In the genomic region with DNA sequence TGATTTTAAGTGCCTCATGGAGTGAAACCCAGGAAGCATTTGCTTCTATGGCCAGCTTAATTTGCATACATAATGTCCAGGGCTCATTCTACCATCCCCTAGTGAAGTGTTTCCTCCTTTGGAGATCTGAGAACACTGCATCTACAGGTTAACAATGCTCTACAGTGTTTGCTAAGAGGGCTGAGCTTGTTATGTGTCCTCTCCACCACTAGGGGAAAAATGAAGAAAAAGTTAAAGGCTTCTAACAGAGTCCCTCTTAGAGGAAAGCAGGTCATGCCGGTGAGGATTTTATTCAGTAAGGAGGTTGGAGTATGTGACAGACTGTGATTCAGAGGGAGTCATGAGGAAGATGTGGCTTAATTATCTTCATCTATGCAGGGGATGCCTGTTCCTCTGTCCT, we compare ENCODE assay signal across 19 mouse cellular contexts.
A peak's percentile ranks its signal among the peaks of the same experiment; 100 is the strongest.
DNase-seq lines count a peak whose midpoint lies in the region; ATAC-seq and TF ChIP-seq lines count a peak whose summit lies in the region.
"Had no signal": no experiment of that assay in that cellular context is flagged by ENCODE, and none has a peak within 500 bp of the region (broad histone marks: within the 10 kb centered on the region; RNA-seq: fewer than 3 reads in every experiment).

No protein-coding gene starts in this region.

- H3K27me3 ChIP-seq in forebrain, postnatal 0 days (ENCODE audit: insufficient read depth, low read length) = no peaks in the 10 kb centered on the region
- H3K27me3 ChIP-seq in forebrain, embryonic 15.5 days = no peaks in the 10 kb centered on the region
- no peaks in the 10 kb centered on the region for H3K27me3 ChIP-seq in kidney, postnatal 0 days (ENCODE audit: insufficient read depth, low read length)
- no peaks in the 10 kb centered on the region for H3K27me3 ChIP-seq in midbrain, embryonic 11.5 days (ENCODE audit: control insufficient read depth, insufficient read depth, low read length)
- H3K27me3 ChIP-seq in midbrain, embryonic 15.5 days (replicated peaks) = no peaks in the 10 kb centered on the region
- H3K27me3 ChIP-seq: hindbrain, embryonic 15.5 days had no signal

- 0 out of 2 replicates have a peak, but pooled peaks cover 3% of the 10 kb centered on the region for H3K4me1 ChIP-seq in forebrain, postnatal 0 days (ENCODE audit: insufficient read depth)
- H3K4me1 ChIP-seq in forebrain, embryonic 15.5 days = peaks cover 13% of the 10 kb centered on the region; the same call in 1 of the 2 replicates
- 0 out of 2 replicates have a peak, but pooled peaks cover 7% of the 10 kb centered on the region for H3K4me1 ChIP-seq in kidney, postnatal 0 days (replicated peaks; ENCODE audit: insufficient read depth, low read length)
- H3K4me1 ChIP-seq in midbrain, embryonic 11.5 days (ENCODE audit: control insufficient read depth, insufficient read depth, low read length) = peaks cover 30% of the 10 kb centered on the region
- H3K4me1 ChIP-seq in midbrain, embryonic 15.5 days = peaks cover 28% of the 10 kb centered on the region

- no peak overlapping the region for H3K9ac ChIP-seq in forebrain, postnatal 0 days
- H3K9ac ChIP-seq in forebrain, embryonic 15.5 days (replicated peaks) = no peak overlapping the region
- no peak overlapping the region for H3K9ac ChIP-seq in kidney, postnatal 0 days (ENCODE audit: low read depth, low read length)
- no peak overlapping the region for H3K9ac ChIP-seq in midbrain, embryonic 11.5 days (ENCODE audit: low read length)
- H3K9ac ChIP-seq in midbrain, embryonic 15.5 days = no peak overlapping the region
- H3K9ac ChIP-seq: hindbrain, embryonic 15.5 days had no signal

- H3K9me3 ChIP-seq in forebrain, postnatal 0 days (ENCODE audit: low read length) = no peaks in the 10 kb centered on the region
- H3K9me3 ChIP-seq in forebrain, embryonic 15.5 days = no peaks in the 10 kb centered on the region
- H3K9me3 ChIP-seq in kidney, postnatal 0 days (replicated peaks; ENCODE audit: low read length) = no peaks in the 10 kb centered on the region
- H3K9me3 ChIP-seq in midbrain, embryonic 11.5 days (ENCODE audit: control insufficient read depth, low read length) = no peaks in the 10 kb centered on the region
- no peaks in the 10 kb centered on the region for H3K9me3 ChIP-seq in midbrain, embryonic 15.5 days
- H3K9me3 ChIP-seq: hindbrain, embryonic 15.5 days had no signal

- WGBS in forebrain, postnatal 0 days = 58% methylated on average over 1 of the region's 1 CpGs
- WGBS in forebrain, embryonic 15.5 days = 61% methylated on average over 1 of the region's 1 CpGs
- WGBS in kidney, postnatal 0 days = 38% methylated on average over 1 of the region's 1 CpGs
- 74% methylated on average over 1 of the region's 1 CpGs for WGBS in midbrain, embryonic 11.5 days
- WGBS in midbrain, embryonic 15.5 days = 57% methylated on average over 1 of the region's 1 CpGs

- no peak overlapping the region for H3K4me2 ChIP-seq in forebrain, postnatal 0 days (ENCODE audit: low read depth)
- no peak overlapping the region for H3K4me2 ChIP-seq in forebrain, embryonic 15.5 days (replicated peaks)
- no peak overlapping the region for H3K4me2 ChIP-seq in kidney, postnatal 0 days (ENCODE audit: low read length)
- no peak overlapping the region for H3K4me2 ChIP-seq in midbrain, embryonic 11.5 days
- H3K4me2 ChIP-seq in midbrain, embryonic 15.5 days = no peak overlapping the region
- H3K4me2 ChIP-seq: hindbrain, embryonic 15.5 days; liver, embryonic 11.5 days had no signal

- H3K27ac ChIP-seq in forebrain, postnatal 0 days (ENCODE audit: low read depth, low read length) = no peak overlapping the region
- H3K27ac ChIP-seq in forebrain, embryonic 15.5 days (replicated peaks) = no peak overlapping the region
- no peak overlapping the region for H3K27ac ChIP-seq in kidney, postnatal 0 days
- no peak overlapping the region for H3K27ac ChIP-seq in midbrain, embryonic 11.5 days (ENCODE audit: low read depth, low read length)
- no peak overlapping the region for H3K27ac ChIP-seq in midbrain, embryonic 15.5 days
- H3K27ac ChIP-seq: gastrocnemius, adult 2 months had no signal

- no peaks in the 10 kb centered on the region for H3K36me3 ChIP-seq in forebrain, postnatal 0 days (ENCODE audit: insufficient read depth)
- H3K36me3 ChIP-seq in forebrain, embryonic 15.5 days = no peaks in the 10 kb centered on the region
- H3K36me3 ChIP-seq in kidney, postnatal 0 days (ENCODE audit: insufficient read depth, low read length) = no peaks in the 10 kb centered on the region
- no peaks in the 10 kb centered on the region for H3K36me3 ChIP-seq in midbrain, embryonic 11.5 days (ENCODE audit: control insufficient read depth, insufficient read depth, low read length)
- no peaks in the 10 kb centered on the region for H3K36me3 ChIP-seq in midbrain, embryonic 15.5 days (replicated peaks)
- H3K36me3 ChIP-seq: hindbrain, embryonic 15.5 days had no signal

- no peak overlapping the region for H3K4me3 ChIP-seq in forebrain, postnatal 0 days (ENCODE audit: low read depth, low read length)
- no peak overlapping the region for H3K4me3 ChIP-seq in forebrain, embryonic 15.5 days
- H3K4me3 ChIP-seq in kidney, postnatal 0 days (replicated peaks; ENCODE audit: low read depth, low read length) = no peak overlapping the region
- no peak overlapping the region for H3K4me3 ChIP-seq in midbrain, embryonic 11.5 days (ENCODE audit: low read depth, low read length)
- H3K4me3 ChIP-seq in midbrain, embryonic 15.5 days = no peak overlapping the region
- H3K4me3 ChIP-seq: gastrocnemius, adult 2 months; hindbrain, embryonic 15.5 days had no signal

- TF ChIP-seq CTCF in forebrain, postnatal 0 days (IDR thresholded peaks at IDR 0.05; ENCODE audit: low read depth) = peak; percentile 50
- peak; percentile 58; the same call in 1 of the 2 replicates for TF ChIP-seq CTCF in kidney, postnatal 0 days (IDR thresholded peaks at IDR 0.05; ENCODE audit: low read depth)

- no peak for ATAC-seq in forebrain, postnatal 0 days
- no peak for ATAC-seq in forebrain, embryonic 15.5 days (replicated peaks)
- no peak for ATAC-seq in kidney, postnatal 0 days (replicated peaks; ENCODE audit: low FRiP score, low read depth)
- no peak for ATAC-seq in midbrain, embryonic 11.5 days (ENCODE audit: low FRiP score)
- no peak for ATAC-seq in midbrain, embryonic 15.5 days (replicated peaks)
- ATAC-seq: forebrain, embryonic 16.5 days had no signal

- DNase-seq in forebrain, postnatal 0 days = no peak
- DNase-seq in kidney, postnatal 0 days (ENCODE audit: low spot score) = peak; percentile 66
- DNase-seq in kidney, postnatal 25 days = no peak
- DNase-seq in midbrain, embryonic 11.5 days (ENCODE audit: low spot score, missing footprints) = peak; percentile 87
- peak; percentile 2 for DNase-seq in induced T-regulatory cell, adult 2 months (ENCODE audit: low read depth)
- no peak for DNase-seq in spleen, adult 12 weeks (ENCODE audit: low spot score)
- DNase-seq: adrenal gland, postnatal 14 days; cerebellum, adult 18-20 months; cerebellum, postnatal 36 days; gastrocnemius, adult 2 months; kidney, adult 8-10 months; layer of hippocampus, postnatal 36 days; left cerebral cortex, postnatal 4 days; thymus, adult 18-20 months had no signal

Comparison
In these comparisons a context has a peak if more than half of its experiments do, and no peak if none do; other contexts are left out.
1. DNase-seq: peak in kidney, postnatal 0 days (single experiment), midbrain, embryonic 11.5 days (single experiment) and induced T-regulatory cell, adult 2 months (single experiment); none in forebrain, postnatal 0 days (single experiment), kidney, postnatal 25 days (0 of 2) and spleen, adult 12 weeks (single experiment).